Mouse (Mus musculus): ENCODE results near the gene Ccdc40.
"Not testable (repeated sequence)": the region's sequence is repeated elsewhere in the genome, so short reads cannot be mapped to it uniquely, and the experiment has no call there.

Gene Ccdc40

DNA sequence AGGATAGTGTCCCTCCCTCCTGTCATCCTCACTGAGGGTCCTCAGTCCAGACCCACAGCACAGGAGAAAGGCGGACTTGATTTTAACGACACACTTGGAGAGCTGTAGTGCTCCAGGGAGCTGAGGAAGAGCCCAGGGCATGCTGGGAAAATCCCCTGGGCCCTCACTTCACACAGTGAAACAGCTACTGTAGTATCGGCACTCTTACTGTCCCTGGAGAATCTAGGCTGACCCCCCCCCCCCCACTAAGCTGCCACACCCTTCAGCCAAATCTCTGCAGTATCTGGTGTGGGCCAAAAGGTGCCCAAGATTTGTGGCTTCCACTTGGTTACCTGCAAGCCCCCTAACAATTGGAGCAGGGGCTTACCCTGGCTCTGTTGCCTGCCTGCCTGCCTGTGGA, 8.6 kb downstream of the Ccdc40 start:
- DNase-seq (ENCODE audit: low read depth, low spot score), result no peak

DNA sequence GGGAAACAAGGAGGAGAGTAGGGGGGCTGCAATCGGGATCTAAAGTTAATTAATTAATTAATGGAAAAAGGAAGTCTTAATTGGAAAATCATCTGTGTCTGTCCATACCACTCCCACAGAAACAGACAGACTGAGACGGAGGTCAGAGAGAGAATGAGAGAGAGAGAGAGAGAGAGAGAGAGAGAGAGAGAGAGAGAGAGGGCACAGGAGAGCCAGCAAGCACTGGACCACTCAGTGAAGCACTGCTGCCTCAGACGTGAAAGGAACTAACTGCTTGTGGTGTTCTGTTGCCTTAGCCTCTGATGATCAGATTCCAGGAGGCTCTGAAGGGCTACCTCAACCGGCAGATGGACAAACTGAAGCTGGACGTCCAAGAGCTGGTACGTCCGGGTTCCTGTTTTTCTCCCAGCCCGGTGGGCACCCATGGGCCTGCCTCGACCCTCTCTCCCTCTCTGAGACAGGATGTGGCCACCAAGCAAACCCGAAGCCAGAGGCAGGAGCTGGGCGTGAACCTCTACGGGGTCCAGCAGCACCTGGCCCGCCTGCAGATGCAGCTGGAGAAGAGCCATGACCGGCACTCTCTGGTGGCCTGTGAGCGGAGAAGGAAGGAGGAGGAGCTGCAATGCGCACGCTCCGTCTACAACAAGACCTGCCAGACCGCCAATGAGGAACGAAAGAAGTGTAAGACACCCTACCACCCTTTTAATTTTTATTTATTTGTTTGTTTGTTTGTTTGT, 9.4 kb downstream of the Ccdc40 start:
- DNase-seq (ENCODE audit: low read depth, low spot score), result no peak

DNA sequence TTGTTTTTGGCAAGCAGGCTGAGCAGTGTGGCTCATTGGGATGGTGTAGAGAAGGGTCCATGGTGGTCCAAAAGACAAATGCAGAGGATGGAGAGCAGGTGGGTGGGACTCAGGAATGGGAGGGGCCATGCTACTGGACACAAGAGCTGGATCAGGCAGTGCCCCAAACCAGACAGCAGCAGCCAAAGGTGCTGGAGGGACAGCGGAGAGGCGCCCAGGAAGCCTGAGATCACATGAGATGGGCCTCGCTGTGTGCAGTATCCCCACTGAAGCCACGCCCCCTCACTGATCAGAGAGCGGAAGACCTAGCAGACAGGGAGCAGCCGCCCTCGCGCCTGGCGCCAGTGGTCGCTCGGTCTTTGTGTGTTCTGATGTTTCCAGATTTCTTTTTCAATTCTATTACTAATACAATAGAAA, 9.9 kb downstream of the Ccdc40 start:
- DNase-seq (ENCODE audit: low read depth, low spot score), result no peak

DNA sequence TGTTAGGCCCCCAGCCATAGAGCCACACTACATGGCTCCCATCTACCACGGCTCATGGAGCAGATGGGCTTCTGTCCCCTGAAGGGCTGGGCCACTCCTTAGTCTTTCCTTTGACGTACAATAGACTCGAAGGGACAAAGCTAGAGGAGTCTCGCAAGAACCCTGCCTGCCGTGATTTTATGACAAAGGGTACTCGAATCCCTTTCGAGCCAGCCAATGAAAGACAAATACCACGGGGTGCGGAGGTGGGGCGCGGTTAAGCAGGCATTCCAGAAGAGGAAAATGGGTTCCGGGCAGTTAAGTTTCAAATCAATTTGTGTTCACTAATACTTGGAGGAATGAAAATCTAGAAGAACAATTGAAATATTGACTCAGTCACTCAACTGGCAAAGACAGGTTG, 11.1 kb downstream of the Ccdc40 start:
- DNase-seq (ENCODE audit: low read depth, low spot score), result no peak

DNA sequence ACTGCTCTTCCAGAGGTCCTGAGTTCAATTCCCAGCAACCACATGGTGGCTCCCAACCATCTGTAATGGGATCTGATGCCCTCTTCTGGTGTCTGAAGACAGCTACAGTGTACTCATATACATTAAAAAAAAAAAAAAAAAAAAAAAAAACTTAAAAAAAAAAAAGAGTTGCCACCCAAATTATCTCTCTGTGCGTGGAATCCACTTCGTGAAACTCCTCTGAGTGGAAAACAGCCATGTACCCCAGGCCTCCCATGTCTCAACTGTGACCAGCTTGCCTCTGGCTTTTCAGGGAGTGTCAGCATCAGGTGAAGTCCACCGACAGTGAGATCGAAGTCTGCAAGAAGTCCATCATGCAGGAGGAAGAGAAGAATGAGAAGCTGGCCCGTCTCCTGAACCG, 17.2 kb downstream of the Ccdc40 start:
- not testable (repeated sequence) for DNase-seq (ENCODE audit: low read depth, low spot score)

DNA sequence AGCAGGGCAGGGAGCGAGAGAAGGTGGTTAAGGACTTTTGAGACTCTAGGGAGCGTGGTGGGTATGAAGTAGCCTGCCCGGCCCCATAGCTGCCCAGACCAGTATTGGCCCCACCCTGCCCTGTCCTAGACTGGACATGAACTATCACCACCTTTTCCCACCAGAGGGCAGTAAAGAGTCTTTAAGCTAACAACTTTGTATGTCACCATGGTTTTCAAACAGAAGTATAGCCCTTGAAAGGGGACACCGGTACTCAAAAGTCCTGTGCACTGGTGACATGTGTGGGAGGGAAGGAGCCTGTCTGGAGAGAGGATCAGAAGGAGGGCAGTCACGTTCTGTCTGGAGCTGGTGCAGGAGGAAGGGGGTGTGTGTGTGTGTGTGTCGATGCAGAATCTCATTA, 20.6 kb downstream of the Ccdc40 start:
- peak; percentile 43 for DNase-seq (ENCODE audit: low read depth, low spot score)

DNA sequence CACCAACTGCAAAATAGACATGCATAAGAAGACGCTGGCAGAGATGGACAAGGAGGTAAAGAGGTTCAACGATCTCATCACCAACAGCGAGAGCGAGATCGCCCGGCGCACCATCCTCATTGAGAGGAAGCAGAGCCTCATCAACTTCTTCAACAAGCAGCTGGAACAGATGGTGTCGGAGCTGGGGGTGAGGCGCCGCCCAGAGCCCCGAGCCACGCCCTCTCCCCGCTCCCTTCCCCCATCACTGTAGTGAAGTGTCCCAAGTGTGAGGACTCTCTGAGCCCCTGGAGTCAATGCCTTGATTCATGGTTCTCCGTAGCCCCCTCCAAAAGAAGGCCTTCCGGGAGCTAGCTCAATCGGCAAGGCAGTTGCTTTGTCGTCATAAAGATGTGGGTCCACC, 22.6 kb downstream of the Ccdc40 start:
- DNase-seq (ENCODE audit: low read depth, low spot score), result no peak

DNA sequence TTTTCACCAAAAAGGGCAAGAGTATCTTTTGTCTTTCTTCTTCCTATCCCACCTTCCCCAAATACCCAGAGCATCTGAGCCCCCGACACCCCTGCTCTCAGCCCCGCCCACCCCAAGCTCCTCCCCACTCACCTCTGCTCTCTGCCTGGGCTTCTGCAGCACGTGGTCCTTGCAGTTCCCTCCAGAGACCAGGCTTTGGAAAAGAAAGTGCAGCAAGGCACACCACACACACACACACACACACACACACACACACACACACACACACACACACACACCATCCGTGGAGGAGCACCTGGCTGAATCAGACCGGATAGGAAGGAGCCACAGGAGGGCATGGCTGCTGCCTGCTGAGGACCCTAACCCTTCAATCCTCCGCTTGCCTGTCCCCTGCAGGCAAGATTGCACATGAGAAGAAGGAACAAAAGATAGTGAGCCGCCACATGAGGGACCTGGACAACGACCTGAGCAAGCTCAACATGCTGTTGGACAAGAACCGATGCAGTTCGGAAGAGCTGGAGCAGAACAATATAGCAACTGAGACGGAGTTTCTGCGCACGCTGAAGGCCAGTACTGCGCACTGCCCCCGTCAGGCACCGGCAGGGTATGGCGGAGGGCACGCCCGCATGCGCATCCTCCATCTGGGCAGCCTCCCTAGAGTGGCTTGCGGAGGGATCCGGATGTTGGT, 24.6 kb downstream of the Ccdc40 start:
- DNase-seq (ENCODE audit: low read depth, low spot score), result no peak

DNA sequence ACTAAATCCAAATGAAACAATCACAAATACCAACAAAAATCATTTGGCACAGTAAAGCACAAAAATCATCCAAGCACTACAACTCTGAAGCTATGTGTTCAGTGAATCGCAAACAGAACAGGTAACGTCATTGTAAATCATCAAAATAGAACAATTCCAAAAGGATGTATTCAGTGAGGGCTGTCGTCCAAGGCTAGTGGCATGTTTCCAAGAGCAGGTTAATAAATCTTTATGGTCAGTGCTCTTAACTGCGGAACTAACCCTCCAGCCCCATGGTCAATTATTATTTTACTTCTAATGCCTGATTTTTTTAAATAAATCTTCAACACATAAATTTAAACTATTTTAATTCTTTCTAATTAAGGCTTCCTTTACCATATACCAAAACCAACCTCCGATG, 28.2 kb downstream of the Ccdc40 start:
- DNase-seq (ENCODE audit: low read depth, low spot score), result not testable (repeated sequence)

DNA sequence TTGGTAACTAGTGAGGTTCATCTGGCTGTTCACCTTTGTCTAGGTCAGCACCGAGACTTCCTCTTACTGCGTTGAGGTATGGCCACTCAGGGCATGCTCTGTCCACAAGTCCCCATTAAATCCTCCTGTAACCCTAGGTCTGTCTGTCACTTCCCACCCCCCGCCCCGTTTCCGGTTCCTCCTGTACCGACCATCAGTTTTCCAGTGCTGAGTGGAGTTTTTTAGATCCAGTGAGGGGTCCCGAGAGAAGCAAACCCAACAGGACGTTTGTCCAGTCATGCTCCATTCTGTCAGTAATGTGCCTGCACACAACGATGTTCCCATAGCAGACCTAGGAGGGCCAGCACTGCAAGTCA, 29.8 kb downstream of the Ccdc40 start:
- no peak for DNase-seq (ENCODE audit: low read depth, low spot score)

DNA sequence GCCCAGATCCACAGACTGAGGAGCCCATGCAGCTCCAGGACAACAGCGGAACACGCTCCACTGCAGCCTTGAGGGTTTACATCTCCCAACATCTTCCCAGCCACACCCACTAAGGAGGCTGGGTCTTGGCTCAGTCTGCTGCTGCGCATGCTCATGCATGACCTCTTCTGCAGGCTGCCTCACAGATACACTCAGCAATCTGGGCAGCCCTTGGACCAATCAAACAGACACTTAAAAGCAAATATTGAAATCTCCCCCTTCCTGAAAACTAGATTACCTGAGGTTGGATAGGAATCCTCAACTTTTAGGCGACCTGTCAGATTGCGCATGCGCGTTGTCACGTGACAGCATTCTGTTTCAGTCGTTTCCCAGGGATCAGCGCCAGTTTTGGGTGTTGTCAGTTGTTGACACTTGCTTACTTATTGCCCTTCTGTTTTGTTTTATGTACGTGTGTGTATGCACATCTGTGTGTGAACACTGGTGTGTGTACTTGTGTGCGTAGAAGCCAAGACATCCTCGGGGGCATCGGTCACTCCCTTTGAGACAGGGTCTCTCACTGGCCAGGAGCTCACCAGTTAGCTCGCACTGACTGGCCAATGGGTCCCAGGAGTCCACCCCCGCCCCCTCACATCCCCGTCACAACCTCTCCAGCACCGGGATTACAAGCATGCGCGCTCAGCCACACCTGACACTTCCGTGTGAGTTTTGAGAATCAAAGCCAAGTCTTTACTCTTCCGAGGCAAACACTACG, 30.4 kb downstream of the Ccdc40 start:
- peak; percentile 52 for DNase-seq (ENCODE audit: low read depth, low spot score)

DNA sequence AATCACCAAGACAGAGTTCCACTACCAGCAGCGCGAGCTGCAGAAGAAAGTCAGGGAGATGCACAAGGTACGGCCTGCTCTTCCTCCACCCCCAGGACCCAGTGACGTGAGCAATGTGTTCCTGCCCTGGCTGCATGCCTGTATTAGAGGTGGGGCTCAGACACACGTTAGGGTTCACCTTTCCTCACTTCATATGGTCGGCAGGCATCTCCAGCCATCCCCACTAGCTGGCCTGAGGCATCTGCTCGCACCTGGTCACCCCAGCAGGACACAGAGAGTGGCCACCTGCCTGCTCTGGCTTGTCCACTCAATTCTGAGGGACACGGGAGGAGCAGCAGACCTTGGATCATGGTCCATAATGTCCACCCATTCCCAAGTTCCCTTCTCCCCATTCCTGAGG, 31.6 kb downstream of the Ccdc40 start:
- DNase-seq (ENCODE audit: low read depth, low spot score), result no peak

DNA sequence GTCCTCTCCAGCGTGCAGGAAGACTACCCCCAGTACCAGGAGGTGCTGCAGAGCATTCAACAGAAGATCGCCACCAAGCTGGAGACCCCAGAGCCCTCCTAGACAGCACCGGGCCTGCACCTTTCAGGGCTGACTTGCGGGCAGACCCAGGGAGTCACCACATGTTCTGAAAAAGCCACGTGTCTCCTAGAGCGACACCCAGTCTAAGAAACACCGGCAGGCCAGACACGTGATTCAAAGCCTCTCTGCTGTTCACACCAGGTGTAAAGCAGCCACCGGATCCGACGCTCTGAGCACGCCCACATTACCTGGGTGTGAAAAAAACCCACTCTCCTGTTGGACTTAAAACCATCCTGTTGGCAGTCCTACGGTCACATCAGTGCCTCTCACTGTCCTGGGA, 36.0 kb downstream of the Ccdc40 start:
- no peak for DNase-seq (ENCODE audit: low read depth, low spot score)

DNA sequence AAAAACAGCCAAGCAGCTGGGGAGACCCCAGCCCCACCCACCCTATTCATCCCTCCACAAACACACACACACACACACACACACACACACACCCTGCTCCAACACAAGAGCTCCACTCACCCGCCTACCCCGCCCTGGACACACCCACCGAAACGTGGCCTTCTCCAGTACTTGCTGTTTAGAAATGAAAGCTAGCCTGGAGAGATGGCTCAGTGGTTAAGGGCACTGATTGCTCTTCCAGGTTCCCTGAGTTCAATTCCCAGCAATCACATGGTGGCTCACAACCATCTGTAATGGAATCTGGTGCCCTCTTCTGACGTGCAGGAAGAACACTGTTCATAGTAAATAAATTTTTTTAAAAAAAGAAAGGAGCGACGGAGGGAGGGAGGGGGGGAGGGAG, 37.4 kb downstream of the Ccdc40 start:
- DNase-seq (ENCODE audit: low read depth, low spot score), result no peak

DNA sequence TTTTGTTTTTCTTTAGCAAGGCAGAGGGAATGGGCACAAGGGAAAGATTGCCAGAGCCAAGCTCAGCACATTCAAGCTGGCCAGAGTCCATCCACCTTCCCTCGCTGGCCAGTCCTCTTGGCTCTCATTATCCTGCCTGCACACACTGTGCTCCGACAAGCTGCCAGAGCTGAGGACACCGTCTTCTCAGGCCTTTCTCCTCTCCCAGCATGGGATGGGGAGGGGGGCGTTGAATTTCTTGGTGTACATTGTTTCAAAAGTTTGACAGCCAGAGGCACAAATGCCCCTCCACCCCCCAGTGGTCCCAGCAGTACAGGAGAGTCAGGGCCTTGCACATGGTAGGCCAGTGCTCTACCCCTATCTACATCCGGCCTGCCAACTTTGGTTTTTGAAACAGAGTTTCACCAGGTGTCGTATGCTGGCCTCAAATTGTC, 38.9 kb downstream of the Ccdc40 start:
- DNase-seq (ENCODE audit: low read depth, low spot score), result no peak

DNA sequence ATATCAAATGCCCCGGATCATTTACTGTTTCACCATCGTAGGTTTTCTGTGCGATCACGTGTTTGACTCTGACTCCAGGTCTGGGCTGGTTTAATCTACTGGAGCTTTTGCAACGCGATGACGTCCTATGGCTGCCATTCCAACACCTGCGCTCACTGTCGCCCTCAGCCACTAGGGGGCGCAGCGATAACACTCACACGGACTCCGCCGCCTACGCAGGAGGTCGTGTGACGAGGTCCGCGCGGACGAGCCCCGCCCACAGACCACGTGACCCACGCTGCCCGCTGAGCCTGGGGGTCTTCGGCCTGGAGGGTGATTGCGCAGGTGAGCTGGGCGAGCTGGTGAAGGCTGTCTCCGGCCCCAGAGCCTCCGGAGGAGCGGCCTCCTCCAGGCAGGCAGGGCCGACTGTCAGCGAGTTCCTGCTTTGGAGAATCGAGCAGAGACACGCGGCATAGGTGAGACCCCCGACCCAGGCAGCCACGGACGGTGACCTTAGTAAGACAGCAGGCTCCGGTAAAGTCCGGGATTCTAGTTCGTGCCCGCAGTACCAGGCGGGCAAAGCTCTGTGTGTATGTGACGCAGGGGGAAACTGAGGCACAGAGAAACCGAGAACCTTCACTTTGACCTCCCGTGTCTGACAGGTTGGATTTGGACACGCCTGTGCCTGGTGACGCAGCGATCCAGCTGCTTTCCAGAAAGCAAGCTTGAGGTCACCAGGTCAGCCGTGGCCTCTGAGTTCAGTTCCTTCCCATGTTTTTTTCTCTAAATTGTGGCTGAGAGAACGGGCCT, 39.6 kb downstream of the Ccdc40 start, which contains the start of gene Gaa:
TSS of gene Gaa (plus strand) at position 120 of the 789 bp plus-strand sequence.
- DNase-seq (ENCODE audit: low read depth, low spot score), result peak; percentile 88

DNA sequence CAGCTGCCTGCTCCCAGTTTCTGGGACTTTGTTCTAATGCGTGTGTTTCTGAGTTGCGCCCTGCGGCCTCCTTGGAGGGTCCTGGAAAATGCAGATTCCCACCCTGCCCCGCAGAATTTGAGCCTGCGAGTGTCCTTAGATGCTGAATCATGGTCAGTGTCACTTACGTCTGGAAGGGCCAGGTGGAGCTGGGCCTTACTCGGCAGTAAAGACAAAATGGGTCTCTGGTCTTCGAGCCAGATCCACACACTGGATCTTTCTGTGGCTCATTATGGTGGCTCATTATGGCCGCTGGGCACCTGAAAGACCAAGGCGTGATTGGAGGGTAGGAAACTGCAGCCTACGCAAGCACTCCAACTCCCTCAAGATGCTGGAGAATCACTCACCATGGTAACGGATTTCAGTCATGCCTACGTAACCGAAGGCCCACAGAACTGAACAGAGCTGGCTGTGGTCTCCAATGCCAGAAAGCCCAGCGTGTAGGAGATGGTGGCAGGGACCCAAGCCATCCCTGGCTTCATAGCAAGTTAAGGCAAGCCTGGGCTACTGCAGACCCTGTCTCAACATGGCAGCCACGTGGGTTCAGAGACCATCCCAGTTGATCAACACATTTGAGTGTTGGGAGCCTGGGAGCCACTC, 40.3 kb downstream of the Ccdc40 start:
- no peak for DNase-seq (ENCODE audit: low read depth, low spot score)

DNA sequence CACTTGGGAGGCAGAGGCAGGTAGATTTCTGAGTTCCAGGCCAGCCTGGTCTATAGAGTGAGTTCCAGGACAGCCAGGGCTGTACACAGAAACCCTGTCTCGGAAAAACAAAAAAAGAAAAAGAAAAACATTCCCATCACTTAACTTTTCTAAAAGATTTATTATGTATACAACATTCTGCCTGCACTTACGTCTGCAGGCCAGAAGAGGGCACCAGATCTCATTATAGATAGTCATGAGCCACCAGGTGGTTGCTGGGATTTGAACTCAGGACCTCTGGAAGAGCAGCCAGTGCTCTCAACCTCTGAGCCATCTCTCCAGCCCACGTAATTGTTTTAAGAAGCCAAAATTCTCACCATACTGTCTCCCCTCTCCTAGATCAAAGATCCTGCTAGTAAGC, 44.1 kb downstream of the Ccdc40 start:
- not testable (repeated sequence) for DNase-seq (ENCODE audit: low read depth, low spot score)

DNA sequence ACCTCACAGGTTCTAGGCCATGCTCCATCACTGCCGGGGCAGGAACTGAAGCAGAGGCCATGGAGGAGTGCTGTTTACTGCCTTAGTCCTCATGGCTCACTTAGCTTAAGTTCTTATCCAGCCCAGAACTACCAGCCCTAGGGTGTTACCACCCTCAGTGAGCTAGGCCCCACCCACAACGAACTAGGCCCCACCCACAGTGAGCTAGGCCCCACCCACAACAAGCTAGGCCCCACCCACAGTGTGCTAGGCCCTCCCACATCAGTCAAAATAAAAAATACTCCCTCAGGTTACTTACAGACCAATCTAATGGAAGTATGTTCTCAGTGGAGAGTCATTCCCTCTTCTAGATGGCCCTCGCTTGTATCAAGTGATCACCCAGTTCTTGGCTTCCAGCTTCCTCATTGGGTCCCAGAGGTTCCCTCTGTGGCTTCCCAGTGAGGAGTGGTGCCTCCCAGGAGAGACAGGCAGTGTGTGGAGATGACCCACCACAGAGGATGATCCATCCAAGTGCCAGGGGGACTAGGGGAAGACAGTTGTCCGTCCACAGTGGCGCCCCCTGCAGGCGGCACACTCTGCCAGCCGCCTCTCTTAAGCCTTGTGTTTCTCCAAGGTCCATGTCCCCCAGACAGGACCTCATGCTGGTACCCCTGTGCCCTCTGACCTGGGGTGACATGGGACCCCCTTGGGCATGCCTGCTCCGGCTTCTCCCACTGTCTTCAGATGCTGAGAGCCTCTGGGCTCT, 45.0 kb downstream of the Ccdc40 start:
- no peak for DNase-seq (ENCODE audit: low read depth, low spot score)

DNA sequence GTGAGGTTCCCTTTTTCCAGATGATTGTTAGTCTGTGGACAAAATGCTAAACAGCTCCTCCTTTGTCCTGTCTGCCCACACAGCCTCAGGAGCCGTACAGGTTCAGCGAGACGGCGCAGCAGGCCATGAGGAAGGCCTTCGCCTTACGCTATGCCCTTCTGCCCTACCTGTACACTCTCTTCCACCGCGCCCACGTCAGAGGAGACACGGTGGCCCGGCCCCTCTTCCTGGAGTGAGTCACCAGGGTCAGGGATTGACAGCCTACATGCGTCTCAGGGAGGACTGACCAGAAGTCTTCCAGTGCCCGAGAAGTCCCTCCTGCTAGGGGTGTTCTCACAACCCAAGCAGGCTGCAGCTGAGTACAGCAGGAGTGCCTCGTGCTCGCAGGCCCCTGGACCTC, 52.7 kb downstream of the Ccdc40 start:
- DNase-seq (ENCODE audit: low read depth, low spot score), result no peak

Measured in c-Kit-negative CD71-positive TER-119-positive erythroid progenitor cells, embryonic 14.5 days (primary cell).